8 mouse cellular contexts compared by ENCODE assay signal in genomic region chr2:90940233-90941229, GRCm38 (mm10). TPM values are rescaled to one million over a fixed set of nuclear protein-coding genes. Genes with fewer than 3 reads are reported as not detected.
DNase-seq lines count a peak whose midpoint lies in the region; ATAC-seq and TF ChIP-seq lines count a peak whose summit lies in the region.

TSS of gene Celf1 (plus strand) at chr2:90940382.

- peak; percentile 94 for DNase-seq in brain, adult 2 months (ENCODE audit: low read depth, low spot score)
- DNase-seq in naive thymus-derived CD4-positive, alpha-beta T cell, adult 2 months (ENCODE audit: low read depth), result peak; percentile 91
- DNase-seq in splenic B cell, adult 2 months (ENCODE audit: low read depth, low spot score), result peak; percentile 90

- peak within 1 kb of the TSS; percentile 95 for H3K27ac ChIP-seq in heart, embryonic 11.5 days (ENCODE audit: low read depth, low read length)
- H3K27ac ChIP-seq in kidney, embryonic 16.5 days (ENCODE audit: low read length), result peak within 1 kb of the TSS; percentile 96
- peak within 1 kb of the TSS; percentile 95 for H3K27ac ChIP-seq in liver, embryonic 12.5 days

- H3K4me3 ChIP-seq in C2C12 (ENCODE audit: insufficient read depth, poor library complexity, severe bottlenecking), result peak within 1 kb of the TSS; percentile 77
- H3K4me3 ChIP-seq in heart, embryonic 11.5 days (ENCODE audit: low read depth, low read length), result peak within 1 kb of the TSS; percentile 91
- peak within 1 kb of the TSS; percentile 98 for H3K4me3 ChIP-seq in kidney, embryonic 16.5 days (ENCODE audit: low read length)
- peak within 1 kb of the TSS; percentile 97 for H3K4me3 ChIP-seq in liver, embryonic 12.5 days

- no peaks in the 10 kb centered on the region for H3K9me3 ChIP-seq in heart, embryonic 11.5 days (replicated peaks; ENCODE audit: control insufficient read depth, low read length)
- no peaks in the 10 kb centered on the region for H3K9me3 ChIP-seq in kidney, embryonic 16.5 days (ENCODE audit: low read length)
- H3K9me3 ChIP-seq in liver, embryonic 12.5 days (replicated peaks), result no peaks in the 10 kb centered on the region

- TF ChIP-seq CTCF in C2C12 (IDR thresholded peaks at IDR 0.05; ENCODE audit: control insufficient read depth, insufficient read depth, insufficient read length), result peak; percentile 86

- peak; percentile 80 for ATAC-seq in erythroblast, adult 5-6 weeks (replicated peaks; ENCODE audit: low FRiP score, poor library complexity, severe bottlenecking)
- peak; percentile 91 for ATAC-seq in heart, embryonic 11.5 days (replicated peaks; ENCODE audit: insufficient number of reproducible peaks, low FRiP score, low TSS enrichment)
- ATAC-seq in kidney, embryonic 16.5 days (ENCODE audit: low FRiP score, low TSS enrichment), result peak; percentile 97
- ATAC-seq in liver, embryonic 12.5 days, result peak; percentile 94

- H3K79me2 ChIP-seq in C2C12 (ENCODE audit: control insufficient read depth, insufficient read depth), result peaks cover 57% of the 10 kb centered on the region

- peaks cover 51% of the 10 kb centered on the region for H3K79me3 ChIP-seq in C2C12 (ENCODE audit: low read depth)

- peak within 1 kb of the TSS; percentile 94 for H3K9ac ChIP-seq in heart, embryonic 11.5 days (ENCODE audit: low read depth, low read length)
- H3K9ac ChIP-seq in kidney, embryonic 16.5 days (replicated peaks; ENCODE audit: low read length), result peak within 1 kb of the TSS; percentile 94
- H3K9ac ChIP-seq in liver, embryonic 12.5 days, result peak within 1 kb of the TSS; percentile 97

- peak within 1 kb of the TSS; percentile 82 for H3K4me2 ChIP-seq in heart, embryonic 11.5 days
- H3K4me2 ChIP-seq in kidney, embryonic 16.5 days (replicated peaks; ENCODE audit: low read depth, low read length), result peak within 1 kb of the TSS; percentile 80
- peak within 1 kb of the TSS; percentile 82 for H3K4me2 ChIP-seq in liver, embryonic 12.5 days

- H3K36me3 ChIP-seq in C2C12 (ENCODE audit: control insufficient read depth, insufficient read depth), result peaks cover 18% of the 10 kb centered on the region
- H3K36me3 ChIP-seq in heart, embryonic 11.5 days (ENCODE audit: control insufficient read depth, insufficient read depth, low read length), result no peaks in the 10 kb centered on the region
- H3K36me3 ChIP-seq in kidney, embryonic 16.5 days (ENCODE audit: insufficient read depth, low read length), result no peaks in the 10 kb centered on the region
- peaks cover 17% of the 10 kb centered on the region for H3K36me3 ChIP-seq in liver, embryonic 12.5 days
- H3K36me3 ChIP-seq in splenic B cell, adult 2 months (ENCODE audit: control insufficient read depth, insufficient read depth, low read length, poor library complexity, severe bottlenecking), result no peaks in the 10 kb centered on the region

- WGBS in heart, embryonic 11.5 days (ENCODE audit: insufficient replicate concordance), result under 1% methylated on average over 95 of the region's 113 CpGs
- 0% methylated on average over 94 of the region's 113 CpGs for WGBS in kidney, embryonic 16.5 days
- under 1% methylated on average over 91 of the region's 113 CpGs for WGBS in liver, embryonic 12.5 days (ENCODE audit: insufficient replicate concordance)

- H3ac ChIP-seq in C2C12 (ENCODE audit: control insufficient read depth, insufficient read length, low read depth), result peak within 1 kb of the TSS; percentile 98

- H3K4me1 ChIP-seq in heart, embryonic 11.5 days (ENCODE audit: control insufficient read depth, insufficient read depth, low read length), result peaks cover 13% of the 10 kb centered on the region
- peaks cover 29% of the 10 kb centered on the region for H3K4me1 ChIP-seq in kidney, embryonic 16.5 days (ENCODE audit: insufficient read depth, low read length)
- peaks cover 51% of the 10 kb centered on the region for H3K4me1 ChIP-seq in liver, embryonic 12.5 days

- H3K27me3 ChIP-seq in C2C12 (ENCODE audit: control insufficient read depth, insufficient read depth, insufficient read length), result no peaks in the 10 kb centered on the region
- H3K27me3 ChIP-seq in heart, embryonic 11.5 days (ENCODE audit: control insufficient read depth, insufficient read depth, low read length), result no peaks in the 10 kb centered on the region
- no peaks in the 10 kb centered on the region for H3K27me3 ChIP-seq in kidney, embryonic 16.5 days (ENCODE audit: insufficient read depth, low read length)
- H3K27me3 ChIP-seq in liver, embryonic 12.5 days (replicated peaks), result no peaks in the 10 kb centered on the region
- no peaks in the 10 kb centered on the region for H3K27me3 ChIP-seq in splenic B cell, adult 2 months (ENCODE audit: control insufficient read depth, insufficient read depth, low read length, poor library complexity, severe bottlenecking)

TF ChIP-seq in C2C12, 6 proteins besides CTCF, POLR2A, EP300 and RAD21:
- TF ChIP-seq MYOG (IDR thresholded peaks at IDR 0.05; ENCODE audit: control insufficient read depth, extremely low read depth, insufficient read length) (no peak), USF1 (IDR thresholded peaks at IDR 0.05; ENCODE audit: low read depth) (peak; percentile 45), CEBPB (IDR thresholded peaks at IDR 0.05; ENCODE audit: low read depth) (no peak), FOSL1 (IDR thresholded peaks at IDR 0.05; ENCODE audit: insufficient read depth, low read length, poor library complexity, severe bottlenecking) (no peak), MAX (IDR thresholded peaks at IDR 0.05) (no peak)

RNA-seq across cellular contexts. Expression of gene Celf1, which starts in this region (rescaled TPM):
- polyA plus RNA-seq in C2C12 (2012; fragmentation: generic; extraction: Trizol), result 34.8 TPM
- total RNA-seq in erythroblast, adult 5-6 weeks (2015; ENCODE audit: low replicate concordance), result 23.8 and 25.4 TPM in 2 replicates
- total RNA-seq in erythroblast, adult 5-6 weeks (2017; ENCODE audit: low replicate concordance), result 31.9 and 38.8 TPM in 2 replicates
- polyA plus RNA-seq in heart, embryonic 11.5 days (2014; fragmentation: Nextera tagmentation; extraction: Ambion mirVana), result 78.7 and 95.7 TPM in 2 replicates
- 107 and 109 TPM in 2 replicates for polyA plus RNA-seq in kidney, embryonic 16.5 days (2015; fragmentation: Nextera tagmentation; extraction: Ambion mirVana)
- polyA plus RNA-seq in liver, embryonic 12.5 days (2016; fragmentation: Nextera tagmentation; extraction: Ambion mirVana), result 79.4 and 81.3 TPM in 2 replicates

Comparison
In these comparisons a context has a peak if more than half of its experiments do, and no peak if none do; other contexts are left out.
1. Peak in every context shown above with its lines: DNase-seq, ATAC-seq, H3K4me3 ChIP-seq and H3K27ac ChIP-seq.